Mouse (Mus musculus): ENCODE data around the gene Btbd9.

Btbd9 gene

GRCm38 (mm10) chr17:30391220-30391619, 185.1 kb downstream of the Btbd9 start:
- no peak for DNase-seq (ENCODE audit: low spot score in 2 of 2)

DNA sequence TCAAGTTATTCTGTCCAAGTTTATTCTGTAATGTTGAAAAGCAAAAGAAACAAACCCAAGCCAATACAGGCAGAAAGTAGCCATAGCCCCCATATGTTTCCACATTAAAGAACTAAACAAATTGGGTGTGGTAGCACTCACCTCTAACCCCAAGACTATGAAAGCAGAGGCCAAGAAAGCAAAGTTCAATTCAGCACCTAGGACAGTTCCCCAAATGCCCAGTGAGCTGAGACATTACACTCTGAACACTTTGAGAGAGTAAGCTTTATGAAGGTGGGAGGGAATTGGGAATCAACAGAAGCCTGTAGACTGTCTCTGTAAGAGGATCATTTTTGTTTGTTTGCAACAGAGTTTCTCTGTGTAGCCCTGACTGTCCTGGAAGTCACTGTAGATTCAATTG, 186.6 kb downstream of the Btbd9 start:
- DNase-seq (ENCODE audit: low spot score in 2 of 2), result no peak

DNA sequence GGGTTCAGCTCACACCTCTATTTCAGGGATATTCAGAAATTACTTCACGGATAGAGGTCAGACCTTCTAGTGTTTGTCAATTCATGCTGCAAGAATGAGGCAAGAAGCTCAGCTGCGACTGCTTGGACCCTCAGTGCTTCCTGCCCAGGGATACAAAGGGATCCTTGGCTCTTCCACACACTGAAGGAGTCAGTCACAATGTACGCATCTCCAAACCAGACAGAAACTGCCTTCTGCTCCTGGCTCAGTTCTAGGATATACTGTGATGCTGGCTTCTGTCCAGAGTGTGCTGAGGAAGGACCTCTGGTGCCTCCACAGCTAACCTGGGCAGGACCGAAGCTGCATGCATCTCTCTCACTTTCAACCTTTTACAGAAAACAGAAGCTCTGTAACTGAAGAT, 187.5 kb downstream of the Btbd9 start:
- DNase-seq (ENCODE audit: low spot score in 2 of 2), result no peak

GRCm38 (mm10) chr17:30388391-30388790, 187.9 kb downstream of the Btbd9 start:
- no peak for DNase-seq (ENCODE audit: low spot score in 2 of 2)

GRCm38 (mm10) chr17:30386241-30386640, 190.0 kb downstream of the Btbd9 start:
- DNase-seq (ENCODE audit: low spot score in 2 of 2), result no peak

GRCm38 (mm10) chr17:30383649-30384048, 192.6 kb downstream of the Btbd9 start:
- no peak for DNase-seq (ENCODE audit: low spot score in 2 of 2)

GRCm38 (mm10) chr17:30378221-30379010, 197.9 kb downstream of the Btbd9 start:
- DNase-seq (ENCODE audit: low spot score in 2 of 2), result peak in 1 of 2 experiments; percentile 49

DNA sequence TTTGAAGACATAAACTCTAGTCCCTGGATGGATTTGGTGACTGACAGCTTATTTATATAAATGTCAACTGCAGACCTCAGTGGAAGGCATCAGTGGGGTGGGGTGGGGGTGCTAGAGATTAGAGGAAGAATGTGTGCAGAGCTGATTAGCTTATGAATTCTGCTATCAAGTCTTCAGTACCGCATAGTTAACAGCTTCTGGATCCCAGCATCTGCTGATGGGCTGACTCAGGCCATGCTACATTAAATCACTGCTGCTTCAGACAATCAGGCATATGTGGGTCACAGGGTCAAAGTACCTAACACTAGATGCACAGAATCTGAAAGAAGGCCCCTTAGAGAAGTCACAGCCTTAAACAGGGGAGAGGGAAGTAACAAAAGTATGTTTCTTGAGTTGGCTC, 198.5 kb downstream of the Btbd9 start:
- DNase-seq (ENCODE audit: low spot score in 2 of 2), result no peak

DNA sequence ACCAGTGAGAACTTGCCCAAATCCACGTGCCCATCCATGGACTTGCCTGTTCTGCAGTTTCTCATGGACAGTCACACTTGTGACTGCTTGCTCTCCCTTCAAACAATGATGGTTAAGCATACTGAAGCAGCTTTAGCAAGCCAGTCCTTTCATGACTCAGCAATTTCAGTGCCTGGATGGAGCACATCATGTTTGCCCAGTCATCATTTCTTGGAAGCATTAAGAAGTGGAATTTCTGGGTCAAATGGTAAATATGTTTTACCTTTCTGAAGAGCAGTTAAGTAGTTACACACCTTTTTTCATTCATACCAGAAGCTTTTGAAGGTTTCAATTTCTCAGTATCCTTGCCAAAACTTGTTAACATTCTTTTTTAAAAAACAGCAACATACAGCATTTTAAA, 201.2 kb downstream of the Btbd9 start:
- DNase-seq (ENCODE audit: low spot score in 2 of 2), result no peak

DNA sequence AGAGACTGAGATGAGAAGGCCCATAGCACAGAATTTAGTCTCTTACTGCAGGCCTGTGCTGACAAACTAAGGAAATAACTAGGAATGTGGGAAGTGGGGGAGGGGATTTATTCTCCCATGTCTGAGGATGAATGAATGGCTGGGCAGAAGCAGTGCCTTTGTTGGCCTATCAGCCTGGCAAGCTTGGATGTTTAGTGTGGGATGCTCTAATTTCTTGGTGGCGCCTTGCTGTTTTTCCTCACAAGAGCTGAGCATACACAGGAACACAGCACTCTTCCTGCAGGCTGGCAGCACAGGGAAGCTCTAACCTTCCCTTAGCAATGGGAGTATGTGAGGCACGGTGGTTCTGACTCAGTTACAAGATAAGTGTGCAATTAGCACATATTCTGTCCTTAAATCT, 207.7 kb downstream of the Btbd9 start:
- DNase-seq (ENCODE audit: low spot score in 2 of 2), result no peak

GRCm38 (mm10) chr17:30364701-30365100, 211.6 kb downstream of the Btbd9 start:
- no peak for DNase-seq (ENCODE audit: low spot score in 2 of 2)

GRCm38 (mm10) chr17:30363365-30363764, 212.9 kb downstream of the Btbd9 start:
- DNase-seq (ENCODE audit: low spot score in 2 of 2), result no peak

GRCm38 (mm10) chr17:30360654-30361053, 215.6 kb downstream of the Btbd9 start:
- DNase-seq (ENCODE audit: low spot score in 2 of 2), result no peak

DNA sequence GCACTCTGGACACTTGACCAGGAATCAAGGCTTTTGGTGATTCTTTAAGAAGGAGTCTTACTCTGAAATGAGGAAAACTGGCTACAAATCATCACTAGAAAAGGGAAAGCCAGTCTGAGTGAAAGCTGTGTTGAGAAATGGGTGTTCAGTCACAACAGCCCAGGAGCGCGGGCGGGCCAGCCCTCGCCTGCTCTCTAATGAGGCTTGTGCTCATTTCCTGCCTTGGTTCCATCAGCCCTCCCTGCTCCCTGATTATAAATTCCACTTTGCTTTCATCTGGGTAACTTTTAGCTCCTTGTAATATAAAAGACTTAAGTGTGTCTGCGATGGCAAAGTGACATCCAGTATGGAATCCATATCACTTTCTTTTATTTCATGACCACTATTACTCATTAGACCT, 216.9 kb downstream of the Btbd9 start:
- no peak for DNase-seq (ENCODE audit: low spot score in 2 of 2)

- no peak for DNase-seq (ENCODE audit: low spot score in 2 of 2)
These were observed 220.9 kb downstream of the Btbd9 start for GRCm38 (mm10) chr17:30355431-30355830.

DNA sequence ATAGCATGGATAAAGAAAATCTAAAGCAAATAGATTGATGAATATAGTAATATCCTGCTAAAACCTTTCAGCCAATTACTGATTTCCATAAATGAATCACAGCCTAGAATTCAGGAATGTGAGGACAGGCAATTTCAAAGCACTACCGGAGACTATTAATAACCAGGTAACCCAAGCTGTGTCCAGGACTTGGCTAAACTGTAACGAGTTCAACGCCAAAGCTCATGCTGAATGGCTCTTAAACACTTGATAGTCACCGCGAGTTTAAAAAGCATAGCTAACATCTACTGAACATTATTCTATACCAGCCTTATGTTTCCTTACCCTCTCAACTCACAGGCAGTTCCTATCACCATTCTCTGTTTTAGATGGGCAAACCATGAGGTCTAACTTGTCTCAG, 221.9 kb downstream of the Btbd9 start:
- no peak for DNase-seq (ENCODE audit: low spot score in 2 of 2)

DNA sequence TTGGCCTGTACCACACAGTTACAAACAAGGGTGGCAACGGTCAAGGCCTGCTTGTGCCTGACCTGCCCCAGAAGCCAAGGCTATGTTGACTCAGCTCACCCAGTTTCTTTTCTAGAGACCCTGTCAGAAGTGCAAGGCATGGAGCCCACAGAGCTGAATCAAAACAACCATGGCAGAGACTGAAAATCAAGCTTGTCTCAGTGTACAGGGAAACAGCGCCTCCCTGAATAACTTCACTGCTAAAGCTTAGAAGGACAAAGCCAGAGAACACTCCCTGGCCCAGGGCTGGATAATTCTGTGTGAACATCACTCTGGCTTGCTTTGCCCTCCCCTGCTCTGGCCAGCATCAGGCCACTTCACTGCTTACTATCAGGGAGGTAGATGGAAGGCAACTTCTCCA, 228.3 kb downstream of the Btbd9 start:
- no peak for DNase-seq (ENCODE audit: low spot score in 2 of 2)

- no peak for DNase-seq (ENCODE audit: low spot score in 2 of 2)
These were observed 229.1 kb downstream of the Btbd9 start for GRCm38 (mm10) chr17:30347101-30347613.

- DNase-seq (ENCODE audit: low spot score in 2 of 2), result no peak
These were observed 231.3 kb downstream of the Btbd9 start for GRCm38 (mm10) chr17:30345008-30345407.

GRCm38 (mm10) chr17:30343701-30344473, 232.4 kb downstream of the Btbd9 start:
- peak; percentile 44 to 47 for DNase-seq (ENCODE audit: low spot score in 2 of 2)

GRCm38 (mm10) chr17:30341556-30341955, 234.7 kb downstream of the Btbd9 start:
- no peak for DNase-seq (ENCODE audit: low spot score in 2 of 2)

- no peak for DNase-seq (ENCODE audit: low spot score in 2 of 2)
These were observed 235.7 kb downstream of the Btbd9 start for GRCm38 (mm10) chr17:30340495-30341126.
